Mouse (Mus musculus) hindbrain, embryonic 13.5 days (tissue): ENCODE measurements around the gene Eif3a. TPM values are rescaled to one million over a fixed set of nuclear protein-coding genes. Genes with fewer than 3 reads are reported as not detected.

Experiments used
- ATAC-seq: fragments of 200-750 bp; cut with Nextera tagmentation; 2 replicates; pipeline ENCODE4 v1.8.0; 2017; ENCODE audit warnings: moderate TSS enrichment; ENCODE audit not compliant: low FRiP score
- H3K27ac ChIP-seq: fragments of 300-500 bp; sonication (generic); 2 replicates; pipeline ENCODE4 v1.5.1; 2015; ENCODE audit warnings: inconsistent platforms, mild to moderate bottlenecking, moderate library complexity
- H3K27me3 ChIP-seq: fragments of 300-500 bp; sonication (generic); 2 replicates; pipeline ENCODE4 v1.6.1; 2015; ENCODE audit warnings: mild to moderate bottlenecking, inconsistent platforms
- H3K36me3 ChIP-seq: fragments of 300-500 bp; sonication (generic); 2 replicates; pipeline ENCODE4 v1.6.1; 2015; ENCODE audit warnings: mild to moderate bottlenecking, inconsistent platforms
- H3K4me1 ChIP-seq: fragments of 300-500 bp; sonication (generic); replicated peaks from 2 replicates; pipeline ENCODE4 v1.6.1; 2015; ENCODE audit warnings: inconsistent platforms
- H3K4me2 ChIP-seq: fragments of 300-500 bp; sonication (generic); 2 replicates; pipeline ENCODE4 v1.6.1; 2015; ENCODE audit warnings: inconsistent platforms, mild to moderate bottlenecking, moderate library complexity
- H3K4me3 ChIP-seq: fragments of 300-500 bp; sonication (generic); 2 replicates; pipeline ENCODE4 v1.5.1; 2015; ENCODE audit warnings: mild to moderate bottlenecking, inconsistent platforms
- H3K9ac ChIP-seq: fragments of 300-500 bp; sonication (generic); 2 replicates; pipeline ENCODE4 v1.6.1; 2015; ENCODE audit warnings: mild to moderate bottlenecking, inconsistent platforms
- H3K9me3 ChIP-seq: fragments of 300-500 bp; sonication (generic); 2 replicates; pipeline ENCODE4 v1.6.1; 2016; ENCODE audit warnings: inconsistent platforms
- WGBS: fragments of 180-500 bp; shearing (Covaris S2); methylation state at CpG from one replicate; pipeline ENCODE4 v1.1.7; 2015; 5-methylcytosine and 5-hydroxymethylcytosine counted together
- polyA plus RNA-seq: library from polyadenylated mRNA; unstranded; fragments of >200 nt; fragmentation: Nextera tagmentation; extraction: Ambion mirVana; gene quantifications from 2 replicates; pipeline ENCODE4 v1.2.1, GENCODE M21; 2015

The Eif3a gene
- polyA plus RNA-seq, 1 experiment from 2014 or later, result 112 TPM

GRCm38 (mm10) chr19:60756192-60757098, 34.0 kb downstream of the Eif3a start:
- WGBS, result under 1% methylated on average over 105 of the region's 115 CpGs
- no peaks in the 10 kb centered on the region for H3K9me3 ChIP-seq
- H3K4me1 ChIP-seq, result peaks cover 28% of the 10 kb centered on the region
- H3K9ac ChIP-seq, result peak overlapping the region; percentile 90
- peak overlapping the region; percentile 77 for H3K4me2 ChIP-seq
- peak overlapping the region; percentile 82 for H3K4me3 ChIP-seq
- H3K36me3 ChIP-seq, result peaks cover 10% of the 10 kb centered on the region
- H3K27me3 ChIP-seq, result peaks cover 14% of the 10 kb centered on the region
- peak overlapping the region; percentile 95 for H3K27ac ChIP-seq
- peak; percentile 85 for ATAC-seq

- Histone ChIP-seq H3K4me1 (peaks cover 28% of the 10 kb centered on the region), H3K9ac (peak within 1 kb of the TSS; percentile 90), H3K4me2 (peak within 1 kb of the TSS; percentile 77), H3K27ac (peak within 1 kb of the TSS; percentile 95), H3K9me3 (no peaks in the 10 kb centered on the region), H3K27me3 (peaks cover 15% of the 10 kb centered on the region), H3K4me3 (peak within 1 kb of the TSS; percentile 82), H3K36me3 (peaks cover 10% of the 10 kb centered on the region)
- WGBS, result under 1% methylated on average over 52 of the region's 58 CpGs
- ATAC-seq, result peak; percentile 95
Measured at GRCm38 (mm10) chr19:60755438-60756191, 34.8 kb downstream of the Eif3a start, which contains the start of gene Nanos1. Gene Nanos1 (plus strand): TSS chr19:60755987.

GRCm38 (mm10) chr19:60747801-60748200, 42.7 kb downstream of the Eif3a start:
- Histone ChIP-seq H3K4me3 (no peak overlapping the region), H3K36me3 (no peaks in the 10 kb centered on the region), H3K27ac (no peak overlapping the region), H3K4me2 (no peak overlapping the region), H3K27me3 (0 out of 2 replicates have a peak, but pooled peaks cover 3% of the 10 kb centered on the region), H3K4me1 (no peaks in the 10 kb centered on the region), H3K9me3 (no peaks in the 10 kb centered on the region), H3K9ac (no peak overlapping the region)
- 79% methylated on average over 1 of the region's 1 CpGs for WGBS
- ATAC-seq, result no peak

GRCm38 (mm10) chr19:60743767-60744547, 46.5 kb downstream of the Eif3a start:
- no peak overlapping the region for H3K9ac ChIP-seq
- H3K36me3 ChIP-seq, result no peaks in the 10 kb centered on the region
- H3K27me3 ChIP-seq, result no peaks in the 10 kb centered on the region
- no peak overlapping the region for H3K4me2 ChIP-seq
- no peak overlapping the region for H3K27ac ChIP-seq
- no peak for ATAC-seq
- H3K4me1 ChIP-seq, result no peaks in the 10 kb centered on the region
- WGBS, result 86% methylated on average over 5 of the region's 5 CpGs
- H3K9me3 ChIP-seq, result no peaks in the 10 kb centered on the region
- no peak overlapping the region for H3K4me3 ChIP-seq

- Histone ChIP-seq H3K9ac (no peak overlapping the region), H3K4me2 (no peak overlapping the region), H3K36me3 (no peaks in the 10 kb centered on the region), H3K4me3 (no peak overlapping the region), H3K9me3 (no peaks in the 10 kb centered on the region), H3K27me3 (no peaks in the 10 kb centered on the region), H3K4me1 (no peaks in the 10 kb centered on the region), H3K27ac (no peak overlapping the region)
- no peak for ATAC-seq
- 52% methylated on average over 1 of the region's 1 CpGs for WGBS
Measured at GRCm38 (mm10) chr19:60740560-60740959, 49.9 kb downstream of the Eif3a start.

- H3K4me3 ChIP-seq, result no peak overlapping the region
- no peaks in the 10 kb centered on the region for H3K9me3 ChIP-seq
- ATAC-seq, result no peak
- H3K4me2 ChIP-seq, result no peak overlapping the region
- H3K36me3 ChIP-seq, result no peaks in the 10 kb centered on the region
- H3K27ac ChIP-seq, result no peak overlapping the region
- 84% methylated on average over 1 of the region's 1 CpGs for WGBS
- no peaks in the 10 kb centered on the region for H3K27me3 ChIP-seq
- H3K4me1 ChIP-seq, result no peaks in the 10 kb centered on the region
- no peak overlapping the region for H3K9ac ChIP-seq
Measured at GRCm38 (mm10) chr19:60731966-60732365, 58.5 kb downstream of the Eif3a start.

- no peak for ATAC-seq
- H3K4me2 ChIP-seq, result no peak overlapping the region
- no peak overlapping the region for H3K9ac ChIP-seq
- no peak overlapping the region for H3K4me3 ChIP-seq
- 74% methylated on average over 1 of the region's 1 CpGs for WGBS
- H3K36me3 ChIP-seq, result no peaks in the 10 kb centered on the region
- no peaks in the 10 kb centered on the region for H3K27me3 ChIP-seq
- H3K27ac ChIP-seq, result no peak overlapping the region
- H3K9me3 ChIP-seq, result no peaks in the 10 kb centered on the region
- no peaks in the 10 kb centered on the region for H3K4me1 ChIP-seq
Measured at GRCm38 (mm10) chr19:60731299-60731698, 59.2 kb downstream of the Eif3a start.

GRCm38 (mm10) chr19:60730281-60730852, 60.1 kb downstream of the Eif3a start:
- WGBS, result 58% methylated on average over 2 of the region's 2 CpGs
- H3K9ac ChIP-seq, result no peak overlapping the region
- no peak for ATAC-seq

GRCm38 (mm10) chr19:60716381-60716780, 74.1 kb downstream of the Eif3a start:
- Histone ChIP-seq H3K9me3 (no peaks in the 10 kb centered on the region), H3K9ac (no peak overlapping the region), H3K4me2 (no peak overlapping the region), H3K27ac (no peak overlapping the region), H3K36me3 (no peaks in the 10 kb centered on the region), H3K4me1 (0 out of 2 replicates have a peak, but pooled peaks cover 6% of the 10 kb centered on the region), H3K4me3 (no peak overlapping the region), H3K27me3 (no peaks in the 10 kb centered on the region)
- ATAC-seq, result no peak
- WGBS, result 75% methylated on average over 2 of the region's 2 CpGs

More at GRCm38 (mm10) chr19:60730281-60730852, 60.1 kb downstream of the Eif3a start:
- no peak overlapping the region for H3K4me3 ChIP-seq
- no peaks in the 10 kb centered on the region for H3K4me1 ChIP-seq
- H3K27ac ChIP-seq, result no peak overlapping the region
- H3K9me3 ChIP-seq, result no peaks in the 10 kb centered on the region
- no peaks in the 10 kb centered on the region for H3K27me3 ChIP-seq
- H3K4me2 ChIP-seq, result no peak overlapping the region
- H3K36me3 ChIP-seq, result no peaks in the 10 kb centered on the region

- no peaks in the 10 kb centered on the region for H3K9me3 ChIP-seq
- ATAC-seq, result no peak
- no peaks in the 10 kb centered on the region for H3K27me3 ChIP-seq
- WGBS, result 80% methylated on average over 2 of the region's 2 CpGs
- no peak overlapping the region for H3K4me3 ChIP-seq
- H3K4me1 ChIP-seq, result 0 out of 2 replicates have a peak, but pooled peaks cover 6% of the 10 kb centered on the region
- H3K4me2 ChIP-seq, result no peak overlapping the region
- H3K9ac ChIP-seq, result no peak overlapping the region
- no peaks in the 10 kb centered on the region for H3K36me3 ChIP-seq
- H3K27ac ChIP-seq, result no peak overlapping the region
Measured at GRCm38 (mm10) chr19:60712577-60712976, 77.9 kb downstream of the Eif3a start.
